Mouse (Mus musculus) urinary bladder, adult 18-20 months (tissue): Measurements from ENCODE around the gene Naaladl1.
A peak's percentile ranks its signal among the peaks of the same experiment; 100 is the strongest.

Source experiments
- DNase-seq, 2 experiments: peaks; one replicate each; pipeline ENCODE4 v3.0.0; 2022; ENCODE audit warnings: low spot score in 2 of 2, mixed read lengths in 2 of 2

Gene Naaladl1

GRCm38 (mm10) chr19:6105586-6105985 lies at the start of gene Naaladl1:
Gene Naaladl1 (plus strand): TSS chr19:6105782.
- no peak for DNase-seq

GRCm38 (mm10) chr19:6056696-6057095 lies 48.9 kb upstream of the Naaladl1 start:
- DNase-seq = no peak

GRCm38 (mm10) chr19:6057313-6058096 lies 48.1 kb upstream of the Naaladl1 start, which contains the start of the genes Mrpl49 and Fau:
Gene Mrpl49 (minus strand): TSS chr19:6057785.
Gene Fau (plus strand): TSS chr19:6057844.
- DNase-seq = peak; percentile 97

GRCm38 (mm10) chr19:6058513-6058912 lies 47.1 kb upstream of the Naaladl1 start:
- no peak for DNase-seq

- no peak for DNase-seq
Observed at GRCm38 (mm10) chr19:6058966-6059365, 46.6 kb upstream of the Naaladl1 start.

- peak; percentile 85 to 93 for DNase-seq
Observed at GRCm38 (mm10) chr19:6061021-6061533, 44.5 kb upstream of the Naaladl1 start, which contains the start of gene Znhit2. Gene Znhit2 (plus strand): TSS chr19:6061192.

GRCm38 (mm10) chr19:6061641-6062302 lies 43.8 kb upstream of the Naaladl1 start:
- DNase-seq = peak in 1 of 2 experiments; percentile 42

- DNase-seq = no peak
Observed at GRCm38 (mm10) chr19:6062418-6062817, 43.2 kb upstream of the Naaladl1 start.

- DNase-seq = no peak
Observed at GRCm38 (mm10) chr19:6063081-6063480, 42.5 kb upstream of the Naaladl1 start.

GRCm38 (mm10) chr19:6066571-6066970 lies 39.0 kb upstream of the Naaladl1 start:
- DNase-seq = no peak

- peak in 1 of 2 experiments; percentile 76 for DNase-seq
Observed at GRCm38 (mm10) chr19:6067011-6067723, 38.4 kb upstream of the Naaladl1 start.

- DNase-seq = peak; percentile 81 to 92
Observed at GRCm38 (mm10) chr19:6067724-6068415, 37.7 kb upstream of the Naaladl1 start, which contains the start of gene Tm7sf2. Gene Tm7sf2 (minus strand): TSS chr19:6068373.

- no peak for DNase-seq
Observed at GRCm38 (mm10) chr19:6068951-6069350, 36.6 kb upstream of the Naaladl1 start.

GRCm38 (mm10) chr19:6069851-6070250 lies 35.7 kb upstream of the Naaladl1 start:
- DNase-seq = no peak

GRCm38 (mm10) chr19:6070571-6071250 lies 34.9 kb upstream of the Naaladl1 start:
- DNase-seq = no peak

- no peak for DNase-seq
Observed at GRCm38 (mm10) chr19:6071261-6071660, 34.3 kb upstream of the Naaladl1 start.

GRCm38 (mm10) chr19:6073889-6074288 lies 31.7 kb upstream of the Naaladl1 start:
- DNase-seq = no peak

- peak; percentile 71 to 75 for DNase-seq
Observed at GRCm38 (mm10) chr19:6076564-6077393, 28.8 kb upstream of the Naaladl1 start, which contains the start of gene Vps51. Gene Vps51 (minus strand): TSS chr19:6077231.

GRCm38 (mm10) chr19:6079983-6080480 lies 25.6 kb upstream of the Naaladl1 start, which contains the start of gene Tmem262:
Gene Tmem262 (plus strand): TSS chr19:6080033.
- no peak for DNase-seq
